Mouse (Mus musculus) megakaryocyte-erythroid progenitor cell, adult 5-6 weeks (primary cell): Measurements from ENCODE around the gene Adam23. TPM values are rescaled to one million over a fixed set of nuclear protein-coding genes. Genes with fewer than 3 reads are reported as not detected.

ENCODE experiments used
- ATAC-seq: replicated peaks from 2 replicates; pipeline ENCODE4 v1.8.0; 2016; ENCODE audit warnings: mild to moderate bottlenecking, inconsistent platforms; ENCODE audit not compliant: severe bottlenecking, poor library complexity, low FRiP score, low TSS enrichment
- total RNA-seq, 2 experiments: library from RNA; stranded (forward) in 1 of 2; stranded (reverse) in 1 of 2; fragments of 200-1000, 215-1000 nt in 1 of 2; fragments of >200 nt in 1 of 2; fragmentation: Nextera tagmentation in 1 of 2; gene quantifications; 2 replicates each; pipeline ENCODE4 v1.2.3; 2014 to 2017

Adam23 gene
- total RNA-seq, 2 experiments from 2014 or later, result not detected

DNA sequence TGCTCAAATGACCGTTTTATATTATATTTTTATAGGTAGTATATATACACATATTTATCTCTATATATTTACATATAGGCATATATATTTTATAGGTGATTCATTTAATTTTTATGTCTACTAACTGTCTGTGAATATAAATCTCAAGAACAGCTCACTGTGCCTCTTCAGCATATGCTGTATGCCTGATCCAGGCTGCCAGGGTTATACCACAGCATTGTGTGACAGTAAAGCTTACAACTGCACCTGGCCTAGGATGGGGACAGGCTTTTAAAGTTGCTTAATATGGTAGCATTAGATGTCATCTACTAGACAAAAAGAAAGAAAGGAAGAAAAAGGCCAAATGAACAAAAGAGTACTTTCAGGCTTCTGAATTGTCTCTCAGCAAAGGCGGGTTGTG is 27.6 kb downstream of the Adam23 start:
- ATAC-seq, result no peak

DNA sequence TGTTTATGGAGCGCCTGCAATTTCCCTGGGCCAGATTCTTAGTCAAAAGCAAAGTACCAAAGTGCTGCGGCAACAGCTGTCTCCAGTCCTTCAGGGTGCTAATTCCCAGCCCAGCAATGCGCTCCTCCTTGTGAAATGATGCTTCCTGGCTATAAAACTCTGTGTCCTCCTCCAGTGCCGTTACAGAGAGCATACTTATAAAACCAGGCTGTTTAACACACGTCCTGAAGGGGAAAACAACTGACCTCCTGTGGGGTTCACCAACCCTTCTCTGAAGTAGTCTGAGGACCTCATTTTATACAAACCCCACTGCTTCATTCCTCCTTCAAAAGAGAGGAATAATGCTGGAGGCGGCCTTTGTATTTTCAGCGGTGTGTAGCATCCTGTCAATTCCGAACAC is 28.0 kb downstream of the Adam23 start:
- no peak for ATAC-seq

DNA sequence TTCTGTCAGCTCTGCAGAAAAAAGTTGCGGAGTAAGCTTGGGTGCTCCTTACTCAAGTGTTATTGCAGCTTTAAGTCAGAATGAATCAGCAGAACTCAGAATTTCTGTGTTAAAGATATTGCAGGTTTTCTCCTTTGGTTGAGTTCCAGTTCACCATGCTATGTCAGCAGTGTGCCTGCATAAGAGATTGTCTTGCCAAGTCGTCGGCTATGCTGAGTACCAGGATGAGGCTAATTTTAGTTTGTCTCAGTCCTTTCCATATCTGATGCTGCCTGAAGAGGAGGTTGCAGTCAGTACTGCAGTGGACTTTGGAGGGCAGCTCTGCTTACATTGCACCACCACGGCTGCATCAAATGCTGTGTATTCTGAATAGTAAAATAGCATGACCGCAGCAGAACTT is 33.3 kb downstream of the Adam23 start:
- ATAC-seq, result no peak

DNA sequence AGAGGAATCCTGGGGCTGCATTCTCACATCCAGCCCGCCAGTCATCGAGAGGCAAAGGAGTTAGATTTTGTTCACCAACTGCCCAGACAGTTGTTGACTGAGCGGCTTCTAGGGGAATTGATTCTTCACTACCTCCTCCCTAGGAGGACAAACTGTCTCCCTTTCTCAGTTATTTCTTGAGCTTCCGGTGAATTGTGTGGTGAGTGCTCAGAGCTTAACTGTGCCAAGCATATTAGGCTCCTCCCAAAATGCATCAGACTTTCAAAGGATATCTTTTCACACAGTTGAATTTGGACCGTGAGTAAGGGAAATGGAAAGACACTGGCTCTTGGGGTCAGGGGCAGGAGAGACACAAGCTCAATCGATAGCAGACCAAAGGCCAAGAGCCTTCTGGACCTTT is 39.0 kb downstream of the Adam23 start:
- ATAC-seq, result no peak

DNA sequence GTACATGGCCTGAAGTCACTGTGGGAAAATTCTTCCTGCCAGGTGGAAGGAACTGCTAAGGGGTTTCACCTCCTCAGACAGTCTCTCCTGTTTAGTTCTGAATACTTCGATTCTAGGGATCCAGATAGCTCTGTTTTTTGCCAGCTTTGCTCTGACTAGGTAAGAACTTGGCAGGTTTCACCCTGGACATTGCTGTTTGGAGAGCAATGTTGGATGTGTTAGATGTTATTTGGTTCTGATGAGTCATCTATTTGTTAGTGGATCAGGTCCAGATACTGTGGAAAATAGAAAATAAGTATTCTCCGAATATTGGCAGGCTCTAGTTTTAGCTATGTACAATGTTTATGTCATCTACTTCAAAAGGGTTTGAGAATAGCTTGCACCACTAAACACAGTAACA is 41.0 kb downstream of the Adam23 start:
- no peak for ATAC-seq

DNA sequence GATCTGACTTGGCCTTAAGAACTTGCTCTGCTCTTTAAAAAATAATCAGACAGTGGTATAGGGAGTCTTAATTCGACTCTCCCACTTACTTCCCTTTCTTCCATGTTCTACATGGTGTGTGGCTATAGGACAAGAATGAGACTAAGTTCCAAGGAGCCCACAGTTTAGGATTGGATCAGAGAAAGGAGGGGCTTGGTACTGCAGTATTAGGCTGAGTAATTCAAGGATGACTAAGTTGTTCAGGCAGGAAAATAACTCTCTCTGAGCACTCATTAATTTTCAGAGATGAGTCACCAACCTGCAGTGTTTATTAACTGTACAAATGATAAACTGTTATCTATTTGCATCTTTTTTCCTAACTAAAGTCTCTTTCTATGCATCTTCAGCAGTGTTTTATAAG is 45.3 kb downstream of the Adam23 start:
- ATAC-seq, result no peak

DNA sequence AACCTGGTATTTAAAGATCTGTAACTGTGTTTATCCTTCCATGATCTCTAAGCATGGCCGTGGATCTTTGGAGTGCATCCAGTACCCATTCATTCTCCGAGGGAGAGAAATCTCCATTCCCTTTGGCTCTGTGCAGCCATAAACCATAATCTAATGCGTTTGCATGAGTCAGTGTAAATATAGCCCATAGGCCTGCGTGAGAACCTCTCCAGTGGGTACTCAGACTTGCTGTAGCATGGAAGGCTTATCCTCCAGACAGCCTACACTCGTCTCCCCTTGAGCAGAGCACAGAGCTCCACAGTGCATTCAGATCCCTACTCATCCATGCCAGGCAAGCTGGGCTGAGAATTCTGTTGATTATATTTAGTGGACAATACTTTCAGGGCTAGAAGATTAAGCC is 47.6 kb downstream of the Adam23 start:
- ATAC-seq, result no peak

DNA sequence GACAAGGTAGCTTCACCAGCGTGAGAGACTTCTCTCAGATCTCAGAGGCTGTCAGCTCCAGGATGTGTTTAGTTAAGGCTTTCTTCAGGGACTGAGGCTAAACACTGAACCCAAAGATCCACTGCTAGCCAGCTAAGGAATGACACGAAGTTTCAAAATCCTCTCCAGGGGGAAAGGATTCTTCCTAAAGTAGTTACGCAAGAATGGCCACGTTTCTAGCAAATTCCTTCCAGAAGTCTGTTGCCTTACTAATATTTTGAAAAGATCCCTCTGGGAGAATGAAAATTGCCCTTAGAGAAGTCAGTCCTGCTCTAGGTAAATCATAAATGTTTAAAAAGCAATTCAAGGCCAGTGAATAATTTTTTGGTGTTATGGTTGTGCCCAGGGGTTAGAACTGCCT is 61.7 kb downstream of the Adam23 start:
- ATAC-seq, result no peak

DNA sequence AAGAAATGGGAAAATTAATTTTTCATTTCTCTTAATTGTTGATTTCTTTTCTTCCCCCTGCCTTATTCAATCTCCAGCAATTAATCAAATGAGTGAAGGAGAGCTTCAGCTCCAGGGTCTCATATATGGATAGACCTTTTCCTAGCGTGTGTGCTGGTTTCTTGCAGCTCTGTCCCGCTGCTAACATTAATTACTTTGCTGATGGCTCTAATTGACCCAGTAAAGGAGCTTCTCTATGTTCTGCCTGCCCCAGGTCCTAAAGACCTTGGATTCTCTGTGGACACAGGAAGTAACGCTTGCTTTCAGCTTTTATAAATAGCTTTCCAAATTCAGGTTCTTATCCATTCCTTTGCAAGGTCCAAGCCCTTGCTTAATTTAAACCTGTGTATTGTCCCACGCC is 63.1 kb downstream of the Adam23 start:
- no peak for ATAC-seq

DNA sequence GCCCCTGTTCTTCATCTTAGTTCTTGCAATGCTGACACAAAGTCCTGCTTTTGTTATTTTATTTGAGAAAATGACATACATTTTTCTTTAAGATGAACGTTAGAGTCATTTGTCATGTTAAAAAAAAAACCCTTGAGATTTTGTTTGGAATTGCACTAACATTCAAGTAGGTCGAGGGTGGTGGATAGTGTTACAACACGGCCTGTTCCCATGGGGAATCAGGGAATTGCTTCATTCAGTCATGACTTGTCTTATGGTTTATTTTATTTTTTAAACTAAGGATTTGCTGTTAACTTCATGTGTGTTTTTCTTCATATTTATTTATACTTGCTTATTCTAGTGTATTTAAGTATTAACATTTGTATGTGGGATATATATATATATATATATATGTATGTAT is 65.7 kb downstream of the Adam23 start:
- no peak for ATAC-seq

DNA sequence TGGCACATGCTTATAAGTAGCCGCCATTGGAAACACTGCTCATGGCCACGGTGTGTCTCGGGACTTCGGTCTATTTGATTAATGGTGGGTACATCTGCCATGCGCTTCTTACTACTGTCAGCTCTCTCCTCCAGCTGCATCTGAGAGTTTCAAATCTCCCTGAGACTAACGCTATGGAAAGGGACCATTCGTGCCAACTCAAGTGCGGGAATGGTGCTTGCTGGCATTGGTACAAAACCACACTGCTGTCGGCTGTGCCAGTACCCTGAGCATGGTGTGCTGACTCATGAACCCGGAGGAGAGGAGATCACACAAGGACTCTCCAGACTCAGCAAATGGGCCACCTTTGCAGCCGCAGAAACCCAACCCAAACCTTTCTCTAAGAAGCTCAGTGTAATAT is 72.1 kb downstream of the Adam23 start:
- ATAC-seq, result no peak

DNA sequence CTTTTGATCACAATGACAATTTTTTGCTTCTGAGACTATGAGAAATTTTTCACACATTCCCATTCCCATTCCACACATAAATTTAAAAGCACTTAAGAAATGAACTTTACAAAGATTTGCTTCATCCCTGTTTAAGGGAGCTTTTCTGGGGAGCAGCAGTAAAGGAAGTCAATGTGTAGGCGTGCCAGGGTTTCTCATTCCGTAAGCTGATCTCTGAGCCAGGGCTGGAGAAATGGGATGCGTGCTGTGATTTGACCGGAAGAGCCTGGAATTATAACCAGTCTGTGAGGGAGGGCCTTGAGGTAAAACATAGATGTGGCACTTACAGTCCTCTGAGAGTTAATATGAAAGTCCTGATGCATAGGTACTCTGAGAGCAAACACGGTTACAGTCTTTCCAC is 73.1 kb downstream of the Adam23 start:
- no peak for ATAC-seq

DNA sequence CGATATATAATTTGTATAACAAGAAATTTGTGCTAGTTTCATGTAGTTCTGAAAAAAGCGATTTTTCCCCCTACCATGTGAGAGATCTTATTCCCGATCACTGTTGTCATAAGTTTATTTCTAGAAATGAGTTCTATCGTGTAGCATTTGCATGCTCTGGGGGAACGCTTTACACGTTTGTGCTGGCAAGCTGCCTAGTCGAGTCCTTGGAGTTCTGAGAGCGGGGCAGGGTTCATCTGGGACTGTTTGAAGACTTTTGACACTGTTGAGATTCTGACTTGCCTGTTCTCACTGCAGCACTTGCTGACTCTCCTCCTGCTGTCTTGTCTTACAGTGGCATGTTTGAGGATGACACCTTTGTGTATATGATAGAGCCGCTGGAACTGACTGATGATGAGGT is 84.2 kb downstream of the Adam23 start:
- ATAC-seq, result no peak

DNA sequence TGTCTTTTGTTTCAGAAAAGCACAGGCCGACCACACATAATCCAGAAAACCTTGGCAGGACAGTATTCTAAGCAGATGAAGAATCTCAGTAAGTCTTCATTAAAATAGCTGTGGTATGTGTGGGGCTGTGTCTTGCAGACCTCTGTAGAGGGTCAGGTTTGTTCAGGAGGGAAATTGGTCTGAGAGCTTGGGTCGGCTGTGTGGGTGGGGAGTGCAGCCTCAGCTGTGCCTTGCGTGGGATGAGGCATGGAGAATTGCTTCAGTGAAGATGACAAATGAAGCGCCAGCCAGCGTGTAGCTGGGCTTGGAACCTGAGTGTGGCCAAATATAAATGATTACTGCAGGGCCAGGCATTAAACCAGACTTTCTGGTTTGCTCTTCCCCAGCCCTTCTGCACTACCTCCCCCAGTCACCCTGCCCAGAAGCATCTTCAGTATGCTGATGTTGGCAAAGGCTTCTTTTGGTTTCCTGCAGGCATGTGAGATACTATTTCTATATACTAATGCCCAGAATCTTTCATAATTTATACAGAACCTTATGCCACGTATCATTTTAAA is 88.7 kb downstream of the Adam23 start:
- ATAC-seq, result no peak

DNA sequence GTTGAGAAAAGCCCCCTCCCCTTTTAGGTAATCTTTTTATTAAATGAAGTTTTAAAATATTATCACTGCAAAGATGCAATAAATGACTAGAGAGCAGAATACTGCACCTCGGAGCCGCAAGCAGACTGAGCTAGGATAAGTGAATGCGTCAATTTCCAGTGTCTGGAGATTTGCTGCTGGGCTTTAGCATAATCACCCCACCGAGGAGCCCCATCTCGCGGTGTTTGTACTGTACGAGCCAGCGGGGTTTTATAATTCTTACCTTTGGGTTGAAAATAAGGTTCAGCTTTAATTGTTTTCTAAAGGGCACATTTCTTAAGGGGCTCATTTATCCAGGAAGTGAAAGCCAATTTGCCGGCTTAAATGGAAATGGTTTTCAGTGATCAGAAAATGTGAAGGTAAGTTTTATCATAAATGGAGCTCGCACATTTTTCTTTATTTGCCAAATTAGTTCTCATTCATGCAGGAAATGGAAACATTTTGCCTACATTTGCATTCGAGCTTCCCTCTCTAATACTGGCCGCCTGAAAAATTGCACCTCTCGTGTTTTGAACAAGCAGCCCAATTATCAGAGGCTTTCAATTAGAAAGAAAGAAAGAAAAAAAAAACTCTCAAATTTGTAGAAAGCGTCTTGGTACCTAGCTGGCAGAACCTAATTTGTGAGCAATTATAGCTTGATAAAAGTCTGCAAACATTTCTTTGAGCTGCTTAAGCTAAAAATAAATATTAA is 94.4 kb downstream of the Adam23 start:
- no peak for ATAC-seq

DNA sequence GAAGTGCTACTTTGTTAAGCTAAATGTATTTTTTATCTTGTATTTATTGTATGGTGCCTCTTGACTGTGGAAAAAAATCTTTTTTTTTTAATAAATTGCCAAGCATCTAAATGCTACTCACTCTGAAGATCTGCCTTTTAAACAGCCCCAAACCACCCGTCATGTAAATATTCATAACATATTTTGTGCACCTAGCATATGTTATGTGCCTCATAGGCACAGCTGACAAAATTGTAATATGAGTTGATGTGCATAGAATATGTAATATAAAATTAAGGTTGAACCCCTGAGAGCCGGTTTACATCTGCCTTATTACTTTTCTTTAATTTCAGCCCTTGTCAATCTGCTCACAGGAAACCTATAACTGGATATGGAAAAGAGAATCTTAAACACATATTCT is 98.4 kb downstream of the Adam23 start:
- no peak for ATAC-seq

DNA sequence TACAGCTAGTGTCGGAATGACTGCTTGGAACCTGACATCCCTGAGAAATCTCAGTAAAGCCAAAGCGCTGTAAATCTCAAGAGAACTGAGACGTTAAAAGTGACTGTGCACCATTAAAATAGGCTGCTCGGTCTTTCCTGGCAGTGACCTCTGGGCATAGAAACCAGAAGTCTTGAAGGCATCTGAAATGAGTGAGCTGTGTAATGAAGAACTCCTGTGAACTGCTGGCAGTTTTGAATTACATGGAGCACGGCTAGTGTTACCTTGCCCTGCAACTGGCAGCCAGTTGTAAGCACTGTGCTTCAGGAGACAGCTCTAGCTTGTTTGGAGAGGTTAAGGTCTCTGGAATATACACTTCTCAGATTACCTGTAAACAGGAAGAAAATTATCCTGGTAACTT is 107.3 kb downstream of the Adam23 start:
- ATAC-seq, result no peak

DNA sequence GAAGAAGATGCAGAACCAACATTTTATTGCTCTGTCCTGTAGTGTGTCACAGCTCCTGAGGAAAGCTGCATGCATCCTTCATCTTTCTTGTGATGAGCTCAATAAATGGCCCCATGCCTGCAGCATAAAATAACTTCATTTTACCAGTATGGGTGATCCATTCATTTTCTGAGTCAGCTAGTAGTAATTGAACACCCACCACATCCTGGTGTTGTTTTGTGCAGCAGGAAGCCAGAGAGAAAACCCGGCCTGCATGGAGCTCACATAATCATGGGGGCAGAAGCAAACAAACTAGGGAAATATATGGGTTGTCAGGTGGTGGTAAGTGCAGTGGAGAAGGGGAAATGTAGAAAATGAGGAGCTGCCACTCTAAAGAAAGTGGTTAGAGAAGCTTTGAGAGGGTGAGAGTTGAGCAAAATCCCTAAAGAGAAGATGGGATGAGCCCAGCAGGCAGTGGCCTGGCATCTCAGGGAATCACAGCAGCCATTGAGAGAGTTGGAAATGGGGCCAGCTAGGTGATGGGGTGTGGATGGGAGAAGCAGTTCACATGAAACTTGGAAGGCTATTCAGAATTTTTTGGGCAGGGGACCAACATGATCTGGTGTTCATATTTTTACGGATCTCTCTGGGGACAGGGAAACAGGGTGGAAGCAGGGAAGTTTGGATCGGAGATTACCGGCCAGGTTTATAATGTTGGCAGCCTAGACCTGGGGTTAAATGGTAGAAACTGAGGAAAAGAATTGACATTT is 116.3 kb downstream of the Adam23 start:
- no peak for ATAC-seq

DNA sequence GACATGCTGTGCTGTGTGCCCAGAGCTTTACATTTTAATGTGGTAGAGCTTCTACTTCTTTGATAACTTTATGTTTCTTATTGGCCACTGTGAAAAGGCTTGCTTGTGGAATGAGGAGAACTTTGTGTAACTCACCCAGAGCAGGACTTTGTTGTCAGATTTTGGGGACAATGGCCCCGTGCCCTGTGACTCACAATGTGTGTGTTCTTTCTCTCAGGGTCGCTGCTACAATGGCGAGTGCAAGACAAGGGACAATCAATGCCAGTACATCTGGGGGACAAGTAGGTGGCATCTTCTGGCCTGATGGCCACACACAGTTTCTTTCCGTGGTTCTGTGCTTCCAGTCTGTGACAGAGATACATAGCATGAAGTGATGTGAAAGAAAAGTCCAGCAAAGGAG is 118.2 kb downstream of the Adam23 start:
- ATAC-seq, result no peak

DNA sequence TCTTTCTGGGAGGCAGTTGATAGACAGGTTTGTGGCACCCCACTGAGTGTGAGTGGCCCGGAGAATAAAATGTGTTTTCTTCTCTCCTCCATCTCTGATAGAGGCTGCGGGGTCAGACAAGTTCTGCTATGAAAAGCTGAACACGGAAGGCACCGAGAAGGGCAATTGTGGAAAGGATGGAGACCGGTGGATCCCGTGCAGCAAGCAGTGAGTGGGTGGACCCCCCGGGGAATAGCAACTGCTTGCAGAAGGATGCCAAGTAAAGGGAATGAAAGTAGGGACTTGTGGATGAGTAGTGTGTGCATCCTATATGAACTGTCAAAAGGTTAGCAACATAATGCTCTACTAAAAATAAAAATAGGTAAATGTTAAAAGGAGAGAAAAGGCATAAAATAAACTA is 120.8 kb downstream of the Adam23 start:
- ATAC-seq, result no peak

DNA sequence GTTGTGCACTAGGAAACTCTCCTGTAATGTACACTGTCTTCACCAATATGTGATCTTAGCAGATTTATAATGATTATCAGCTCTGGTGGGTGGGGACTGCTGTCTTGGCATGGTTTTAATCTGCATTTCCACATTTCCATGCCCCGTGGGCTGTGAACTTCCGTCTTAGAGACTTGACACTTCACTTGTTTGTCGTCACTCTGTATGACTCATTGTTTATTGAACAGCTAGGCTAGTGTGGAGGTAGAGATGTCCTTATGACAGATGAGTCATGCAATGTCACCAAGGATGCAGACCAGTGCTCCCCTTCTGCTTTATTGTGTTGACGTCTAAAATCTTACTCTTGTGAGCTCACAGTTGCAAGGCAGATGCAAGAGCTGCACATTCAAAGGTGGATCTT is 121.3 kb downstream of the Adam23 start:
- no peak for ATAC-seq
